Mouse (Mus musculus) gastrocnemius, postnatal 36 days (tissue): ENCODE measurements around the gene Cluap1. TPM values are rescaled to one million over a fixed set of nuclear protein-coding genes. Genes with fewer than 3 reads are reported as not detected.
A peak's percentile ranks its signal among the peaks of the same experiment; 100 is the strongest.
"Not testable (repeated sequence)": the region's sequence is repeated elsewhere in the genome, so short reads cannot be mapped to it uniquely, and the experiment has no call there.

Source experiments
- DNase-seq, 2 experiments: peaks; one replicate each; pipeline ENCODE4 v3.0.0; 2022
- intact Hi-C: fragments of 180-260 bp; cut with DNase I; formaldehyde crosslinking; loops from one replicate; pipeline ENCODE4 v1.15.1; 2025
- microRNA-seq, 2 experiments: library from miRNA; unstranded; fragments of <30 nt; microRNA quantifications; one replicate each; pipeline ENCODE4 v1.2.0; 2021
- total RNA-seq, 2 experiments: library from RNA; stranded (reverse); gene quantifications; 2 replicates each; pipeline ENCODE4 v1.2.3; 2021

Cluap1 gene
- total RNA-seq, 2 experiments from 2014 or later: 7.6 to 9.1 TPM

- DNase-seq: no peak
- intact Hi-C loops: no loop called here
Observed at GRCm38 (mm10) chr16:3929151-3929550, 20.6 kb downstream of the Cluap1 start.

DNA sequence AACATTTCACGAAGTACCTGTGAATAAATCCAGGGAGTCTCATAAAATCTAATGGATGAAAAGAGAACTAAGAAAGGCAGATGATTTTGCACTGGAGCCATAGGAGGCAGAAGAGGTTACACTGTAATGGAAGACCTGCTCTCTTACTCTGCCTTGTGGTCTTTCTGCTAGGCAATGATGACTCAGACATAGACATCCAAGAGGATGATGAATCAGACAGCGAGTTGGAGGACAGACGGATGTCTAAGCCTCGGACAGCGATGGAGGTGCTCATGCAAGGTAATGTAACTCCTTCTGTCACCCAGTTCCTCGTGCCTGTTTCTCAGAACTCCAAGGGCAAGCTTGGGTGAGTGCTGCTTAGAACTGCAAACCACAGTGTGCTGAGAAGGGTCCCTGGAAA is 24.9 kb downstream of the Cluap1 start:
- DNase-seq: no peak
- intact Hi-C loops: no loop called here

GRCm38 (mm10) chr16:3934091-3934490 is 25.5 kb downstream of the Cluap1 start:
- intact Hi-C loops: no loop called here
- DNase-seq: no peak

DNA sequence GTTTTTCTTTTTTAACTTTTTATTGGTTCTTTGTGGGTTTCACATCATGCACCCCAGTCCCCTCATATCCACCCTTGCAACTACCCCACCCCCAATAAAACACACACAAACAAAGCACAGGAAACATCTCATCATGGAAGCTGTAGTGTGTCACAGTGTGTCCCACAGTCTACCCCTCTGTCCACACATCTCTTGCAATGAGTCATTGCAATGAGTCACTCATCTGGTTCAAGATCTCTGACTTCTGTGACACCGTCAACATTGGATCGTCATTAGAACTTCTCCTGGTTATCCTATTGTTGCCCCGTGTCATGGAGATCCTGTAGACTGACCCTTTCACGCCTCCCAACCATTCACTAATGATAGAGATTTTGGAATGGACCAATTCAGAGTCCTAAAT is 26.1 kb downstream of the Cluap1 start:
- intact Hi-C loops: no loop called here
- DNase-seq: no peak

DNA sequence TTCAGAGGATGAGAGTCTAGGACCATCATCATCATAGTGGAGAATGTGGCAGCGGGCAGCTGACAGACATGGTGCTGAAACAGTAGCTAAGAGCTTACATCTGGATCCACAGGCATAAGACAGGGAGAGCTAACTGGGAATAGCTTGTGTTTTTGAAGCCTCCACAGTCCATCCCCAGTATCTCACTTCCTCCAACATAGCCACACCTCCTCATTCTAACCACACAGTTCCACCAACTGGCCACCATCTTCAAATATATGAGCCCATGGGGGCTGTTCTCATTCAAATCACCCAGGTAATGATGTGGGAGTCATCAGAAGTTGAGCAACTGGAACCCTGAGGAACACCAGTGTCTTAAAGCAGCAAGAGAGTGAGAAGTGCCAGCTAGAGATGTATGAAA is 42.5 kb downstream of the Cluap1 start:
- no peak for DNase-seq
- intact Hi-C loops: no loop called here

GRCm38 (mm10) chr16:3956369-3956768 is 47.8 kb downstream of the Cluap1 start:
- peak in 1 of 2 experiments; percentile 40 for DNase-seq

DNA sequence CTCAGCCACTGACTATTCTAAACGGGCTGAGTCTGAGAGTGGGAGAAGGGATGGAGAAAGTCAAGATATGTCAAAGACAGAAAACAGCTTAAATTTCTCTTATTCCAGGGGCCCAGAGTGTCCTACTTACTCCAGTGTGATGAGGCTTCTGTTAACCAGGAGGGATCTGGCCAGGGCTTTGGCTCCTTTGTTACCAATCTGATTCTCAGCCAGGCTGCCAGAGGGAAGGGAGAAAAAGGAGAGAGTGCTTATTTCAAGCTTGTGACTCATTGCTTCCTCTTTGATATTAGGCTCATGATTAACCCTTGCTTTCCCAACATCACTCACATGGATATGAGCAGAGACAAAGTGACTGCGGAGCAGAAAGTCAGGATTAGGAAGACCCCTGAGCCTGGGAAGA is 50.7 kb downstream of the Cluap1 start:
- intact Hi-C loops: no loop called here
- DNase-seq: no peak

More at GRCm38 (mm10) chr16:3956369-3956768, 47.8 kb downstream of the Cluap1 start:
- intact Hi-C loops: no loop called here

DNA sequence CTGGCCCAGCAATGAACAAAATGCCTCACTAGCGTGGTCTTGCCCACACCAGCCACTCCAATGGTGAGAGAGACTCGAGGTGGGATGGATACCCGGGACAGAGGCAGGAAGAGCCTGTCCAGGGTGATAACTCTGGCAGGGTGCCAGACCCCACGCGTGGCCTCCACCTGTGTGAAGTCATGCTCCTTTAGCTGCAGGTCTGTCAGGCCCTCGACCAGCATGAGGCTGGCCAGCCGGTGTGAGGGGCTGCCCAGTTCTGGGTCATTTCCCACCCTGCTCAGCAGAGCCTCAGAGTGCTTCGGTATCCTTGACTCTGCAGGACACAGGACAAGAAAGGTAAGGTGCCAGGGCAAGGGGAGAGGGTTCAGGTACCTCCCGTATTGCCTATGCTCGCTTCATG is 56.4 kb downstream of the Cluap1 start:
- intact Hi-C loops: no loop called here
- DNase-seq: no peak

DNA sequence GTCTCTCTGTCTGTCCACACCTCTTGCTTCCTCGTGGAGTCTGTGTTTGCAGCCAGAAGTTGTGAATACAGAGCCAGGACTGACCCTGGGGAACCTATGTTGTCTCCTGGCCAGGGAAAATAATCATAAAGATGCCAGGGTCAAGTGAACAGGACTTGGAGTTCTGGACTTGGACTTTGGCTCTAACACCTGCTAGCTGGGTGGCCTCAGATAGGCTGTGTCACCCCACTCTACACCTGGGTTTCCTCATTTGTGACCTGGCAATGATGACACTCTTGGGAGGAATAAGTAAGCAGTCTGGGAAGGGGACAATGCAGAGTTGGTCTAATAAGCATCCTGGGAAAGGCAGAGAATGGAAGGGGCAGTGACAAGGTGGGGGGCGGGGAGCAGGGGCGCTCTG is 56.9 kb downstream of the Cluap1 start:
- no peak for DNase-seq

GRCm38 (mm10) chr16:3974456-3974855 is 65.9 kb downstream of the Cluap1 start:
- DNase-seq, intact Hi-C loops: not testable (repeated sequence)

More for the DNA sequence above, 56.9 kb downstream of the Cluap1 start:
- intact Hi-C loops: no loop called here

- DNase-seq: no peak
- intact Hi-C loops: no loop called here
Observed at GRCm38 (mm10) chr16:3975658-3976057, 67.1 kb downstream of the Cluap1 start.

- DNase-seq: no peak
- intact Hi-C loops: no loop called here
Observed at GRCm38 (mm10) chr16:3976251-3976671, 67.7 kb downstream of the Cluap1 start, which contains the start of gene Nlrc3. Gene Nlrc3, minus strand, starts transcription at chr16:3976632.

GRCm38 (mm10) chr16:3976712-3977111 is 68.1 kb downstream of the Cluap1 start:
- intact Hi-C loops: no loop called here
- DNase-seq: no peak

DNA sequence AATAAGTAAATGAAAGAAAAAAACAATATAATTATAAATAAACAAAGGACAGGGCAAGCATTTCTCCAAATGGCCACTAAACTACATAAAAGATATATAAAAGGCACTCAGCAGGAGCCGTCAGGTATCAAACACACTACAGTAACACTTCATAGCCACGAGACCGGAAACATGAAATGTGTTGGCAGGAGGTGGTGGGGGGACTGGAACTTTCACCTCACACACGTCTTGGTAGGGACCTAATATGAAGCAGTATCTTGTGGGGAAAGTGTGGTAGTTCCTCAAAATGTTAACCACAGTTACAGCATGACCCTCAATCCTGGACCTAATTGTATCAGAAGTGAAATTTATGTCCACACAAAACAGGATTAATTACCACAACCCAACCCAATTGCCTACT is 73.6 kb downstream of the Cluap1 start:
- DNase-seq: no peak
- intact Hi-C loops: no loop called here

DNA sequence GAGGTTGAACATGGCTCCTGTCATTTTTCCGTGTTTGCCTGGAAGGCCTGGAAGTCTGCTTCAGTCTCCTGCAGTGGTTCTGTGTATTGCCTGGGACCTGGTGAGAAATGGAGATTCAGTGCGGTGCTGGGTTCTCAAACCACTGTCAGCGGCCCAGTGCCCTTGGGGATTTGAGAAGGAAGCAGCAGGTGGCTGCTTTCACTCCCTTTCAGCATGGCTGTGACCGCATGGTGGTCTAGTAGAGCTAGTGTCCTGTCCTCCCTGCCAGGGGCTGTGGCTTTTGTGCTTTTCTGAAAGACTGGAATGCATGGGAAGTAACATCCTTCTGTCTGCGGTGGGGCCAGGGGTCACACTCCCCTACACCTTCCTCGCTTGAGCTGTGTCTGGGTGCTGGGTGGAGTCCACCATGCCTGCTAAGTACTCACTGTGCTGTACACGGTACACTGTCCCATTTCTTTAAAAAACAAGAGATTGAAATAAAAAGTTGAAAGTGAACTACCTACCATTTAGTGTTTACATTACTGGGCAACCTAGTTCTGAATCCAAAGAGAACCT is 74.6 kb downstream of the Cluap1 start:
- intact Hi-C loops: no loop called here
- no peak for DNase-seq

DNA sequence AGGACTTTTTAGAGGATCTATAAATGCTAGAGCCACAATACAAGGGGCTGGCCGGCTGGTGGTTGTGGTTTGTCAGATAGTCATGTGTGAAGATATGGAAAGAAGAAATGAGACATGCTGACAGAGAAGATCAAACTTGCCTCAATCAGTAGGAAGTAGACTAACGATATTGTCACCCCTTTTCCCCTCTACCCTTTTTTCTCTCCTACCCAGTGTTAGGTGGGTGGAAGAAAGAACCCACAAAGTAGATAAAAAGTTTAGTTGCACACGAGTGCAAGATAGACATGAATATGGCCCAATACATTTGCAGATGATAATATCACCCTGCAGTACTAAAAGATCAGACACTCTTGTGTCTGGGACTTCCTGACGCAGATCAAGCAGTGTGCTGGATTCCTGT is 79.8 kb downstream of the Cluap1 start:
- intact Hi-C loops: no loop called here
- DNase-seq: no peak

Small RNAs within 50 kb of the gene (microRNA-seq; reads per million reads assigned to microRNA genes)
- gene Gm23493: 0 reads per million in 2 experiments

Other genes starting within 250 kb of the Cluap1 start
- not detected for gene Mefv, start 190.7 kb upstream of the Cluap1 start, total RNA-seq
- 1 to 10 TPM; 4.4 to 6.1 TPM for gene Zfp263, start 164.7 kb upstream of the Cluap1 start, total RNA-seq
- not detected for gene Olfr15, start 77.9 kb upstream of the Cluap1 start, total RNA-seq
- gene Zfp174, start 61.5 kb upstream of the Cluap1 start, total RNA-seq: 1 to 10 TPM; 1.2 to 1.6 TPM
- gene Naa60, start 36.4 kb upstream of the Cluap1 start, total RNA-seq: 10 to 100 TPM; 30.5 to 33.2 TPM
- gene Zfp597, start 24.2 kb upstream of the Cluap1 start, total RNA-seq: 1 to 10 TPM; 5.6 to 7.0 TPM
- gene Gm20695, start 24.2 kb upstream of the Cluap1 start, total RNA-seq: not detected
- 1 to 10 TPM; 2.1 to 2.6 TPM for gene 1700037C18Rik, start 112 bp upstream of the Cluap1 start, total RNA-seq
- 1 to 10 TPM; 1.3 to 3.5 TPM for gene Nlrc3, start 67.8 kb downstream of the Cluap1 start, total RNA-seq
- gene Slx4, start 95.0 kb downstream of the Cluap1 start, total RNA-seq: 1 to 10 TPM; 4.8 to 6.5 TPM
- not detected for gene Dnase1, start 128.1 kb downstream of the Cluap1 start, total RNA-seq
- gene Trap1, start 169.0 kb downstream of the Cluap1 start, total RNA-seq: 100 to 1,000 TPM; 102 to 117 TPM